27 mouse cellular contexts compared by ENCODE assay signal in genomic region chrX:159912061-159912460, GRCm38 (mm10).
A peak's percentile ranks its signal among the peaks of the same experiment; 100 is the strongest.
DNase-seq lines count a peak whose midpoint lies in the region; ATAC-seq and TF ChIP-seq lines count a peak whose summit lies in the region.
"Had no signal": no experiment of that assay in that cellular context is flagged by ENCODE, and none has a peak within 500 bp of the region (broad histone marks: within the 10 kb centered on the region; RNA-seq: fewer than 3 reads in every experiment).

No protein-coding gene starts in this region.

- no peaks in the 10 kb centered on the region for H3K27me3 ChIP-seq in intestine, embryonic 16.5 days (replicated peaks; ENCODE audit: control insufficient read depth, insufficient read depth, low read length)
- H3K27me3 ChIP-seq in intestine, postnatal 0 days (replicated peaks; ENCODE audit: control insufficient read depth, insufficient read depth, low read length): no peaks in the 10 kb centered on the region
- H3K27me3 ChIP-seq: CH12.LX; heart, embryonic 13.5 days; lung, embryonic 15.5 days; stomach, embryonic 15.5 days had no signal

- 71% methylated on average over 3 of the region's 3 CpGs for WGBS in intestine, embryonic 16.5 days
- 57% methylated on average over 3 of the region's 3 CpGs for WGBS in intestine, postnatal 0 days

- H3K4me2 ChIP-seq in intestine, embryonic 16.5 days (ENCODE audit: low read depth, low read length): no peak overlapping the region
- no peak overlapping the region for H3K4me2 ChIP-seq in intestine, postnatal 0 days (replicated peaks; ENCODE audit: low read depth)
- H3K4me2 ChIP-seq: forebrain, embryonic 13.5 days; heart, embryonic 13.5 days; hindbrain, embryonic 14.5 days; kidney, embryonic 15.5 days; limb, embryonic 13.5 days; liver, embryonic 11.5 days; lung, embryonic 15.5 days; neural tube, embryonic 15.5 days; stomach, embryonic 15.5 days had no signal

- no peak overlapping the region for H3K4me3 ChIP-seq in intestine, embryonic 16.5 days (ENCODE audit: low read length)
- no peak overlapping the region for H3K4me3 ChIP-seq in intestine, postnatal 0 days (ENCODE audit: low read depth, low read length)
- no peak overlapping the region for H3K4me3 ChIP-seq in brown adipose tissue, adult 24 weeks (ENCODE audit: insufficient read depth, low read depth, low read length)
- H3K4me3 ChIP-seq: forebrain, embryonic 13.5 days; heart, embryonic 13.5 days; kidney, embryonic 15.5 days; limb, embryonic 13.5 days; lung, embryonic 15.5 days; neural tube, embryonic 15.5 days; stomach, embryonic 15.5 days had no signal

- H3K27ac ChIP-seq in intestine, embryonic 16.5 days (ENCODE audit: low read length): no peak overlapping the region
- H3K27ac ChIP-seq in intestine, postnatal 0 days (ENCODE audit: low read depth, low read length): no peak overlapping the region
- peak overlapping the region; percentile 94 for H3K27ac ChIP-seq in brown adipose tissue, adult 24 weeks (replicated peaks; ENCODE audit: low read depth, low read length)
- H3K27ac ChIP-seq: forebrain, embryonic 13.5 days; heart, embryonic 13.5 days; hindbrain, embryonic 14.5 days; kidney, embryonic 15.5 days; limb, embryonic 13.5 days; lung, embryonic 15.5 days; neural tube, embryonic 15.5 days; stomach, embryonic 15.5 days had no signal

- H3K9me3 ChIP-seq in intestine, embryonic 16.5 days (ENCODE audit: control insufficient read depth, low read length): no peaks in the 10 kb centered on the region
- H3K9me3 ChIP-seq in intestine, postnatal 0 days (ENCODE audit: control insufficient read depth): no peaks in the 10 kb centered on the region
- H3K9me3 ChIP-seq: forebrain, embryonic 13.5 days; heart, embryonic 13.5 days; kidney, embryonic 15.5 days; limb, embryonic 13.5 days; lung, embryonic 15.5 days; neural tube, embryonic 15.5 days; stomach, embryonic 15.5 days had no signal

- no peaks in the 10 kb centered on the region for H3K36me3 ChIP-seq in intestine, embryonic 16.5 days (ENCODE audit: control insufficient read depth, insufficient read depth, low read length)
- H3K36me3 ChIP-seq in intestine, postnatal 0 days (ENCODE audit: control insufficient read depth, insufficient read depth): no peaks in the 10 kb centered on the region
- H3K36me3 ChIP-seq: heart, embryonic 13.5 days; kidney, embryonic 15.5 days; limb, embryonic 13.5 days; lung, embryonic 15.5 days; neural tube, embryonic 15.5 days; stomach, embryonic 15.5 days had no signal

- no peaks in the 10 kb centered on the region for H3K4me1 ChIP-seq in intestine, embryonic 16.5 days (ENCODE audit: control insufficient read depth, insufficient read depth, low read length)
- H3K4me1 ChIP-seq in intestine, postnatal 0 days (replicated peaks; ENCODE audit: control insufficient read depth, insufficient read depth, low read length): no peaks in the 10 kb centered on the region
- H3K4me1 ChIP-seq in brown adipose tissue, adult 24 weeks (ENCODE audit: control insufficient read depth, insufficient read depth, insufficient read length, low read length): peaks cover 3% of the 10 kb centered on the region
- H3K4me1 ChIP-seq: forebrain, embryonic 13.5 days; kidney, embryonic 15.5 days; limb, embryonic 13.5 days; neural tube, embryonic 15.5 days; stomach, embryonic 15.5 days had no signal

- ATAC-seq in intestine, embryonic 16.5 days: 0 out of 2 replicates have a peak, but pooled peaks have one; percentile 52
- ATAC-seq in intestine, postnatal 0 days: no peak
- ATAC-seq in megakaryocyte, adult 5-6 weeks (ENCODE audit: poor library complexity, severe bottlenecking): peak; percentile 73
- ATAC-seq: forebrain, embryonic 13.5 days had no signal

- no peak for TF ChIP-seq CTCF in intestine, postnatal 0 days (IDR thresholded peaks at IDR 0.05; ENCODE audit: low read depth)

- DNase-seq in urinary bladder, postnatal 25 days (ENCODE audit: low spot score): no peak
- DNase-seq in right cerebral cortex, postnatal 36 days (ENCODE audit: low spot score in 2 of 2): no peak
- DNase-seq in lung, postnatal 4 days: no peak
- DNase-seq: cerebellum, adult 11 months; cerebellum, adult 9-10 months; embryo, embryonic 11 days; gastrocnemius, postnatal 25 days; heart, postnatal 10 days; kidney, adult 18-20 months; kidney, postnatal 25 days; midbrain, embryonic 14.5 days; retina, postnatal 1 day; right cerebral cortex, postnatal 14 days had no signal

- H3K9ac ChIP-seq in intestine, embryonic 16.5 days (ENCODE audit: low read depth, low read length): no peak overlapping the region
- H3K9ac ChIP-seq in intestine, postnatal 0 days (ENCODE audit: low read depth, low read length): no peak overlapping the region
- H3K9ac ChIP-seq: forebrain, embryonic 13.5 days; heart, embryonic 13.5 days; hindbrain, embryonic 14.5 days; kidney, embryonic 15.5 days; limb, embryonic 13.5 days; lung, embryonic 15.5 days; neural tube, embryonic 15.5 days; stomach, embryonic 15.5 days had no signal
